Mouse (Mus musculus): ENCODE measurements around the gene Supt5.

Supt5 gene

DNA sequence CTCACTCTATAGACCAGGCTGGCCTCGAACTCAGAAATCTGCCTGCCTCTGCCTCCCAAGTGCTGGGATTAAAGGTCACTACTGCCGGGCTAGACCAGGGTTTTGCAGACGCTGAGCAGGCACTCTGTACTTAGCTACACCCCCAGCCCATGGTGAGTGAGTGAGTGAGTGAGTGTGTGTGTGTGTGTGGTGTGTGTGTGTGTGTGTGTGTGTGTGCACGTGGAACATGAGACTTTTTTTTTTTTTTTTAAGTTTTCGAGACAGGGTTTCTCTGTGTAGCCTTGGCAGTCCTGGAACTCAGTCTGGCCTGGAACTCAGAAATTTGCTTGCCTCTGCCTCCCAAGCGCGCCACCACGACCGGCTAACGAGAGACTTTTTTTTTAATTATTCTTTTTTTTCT, 36.1 kb upstream of the Supt5 start:
- DNase-seq (ENCODE audit: low spot score), result no peak

DNA sequence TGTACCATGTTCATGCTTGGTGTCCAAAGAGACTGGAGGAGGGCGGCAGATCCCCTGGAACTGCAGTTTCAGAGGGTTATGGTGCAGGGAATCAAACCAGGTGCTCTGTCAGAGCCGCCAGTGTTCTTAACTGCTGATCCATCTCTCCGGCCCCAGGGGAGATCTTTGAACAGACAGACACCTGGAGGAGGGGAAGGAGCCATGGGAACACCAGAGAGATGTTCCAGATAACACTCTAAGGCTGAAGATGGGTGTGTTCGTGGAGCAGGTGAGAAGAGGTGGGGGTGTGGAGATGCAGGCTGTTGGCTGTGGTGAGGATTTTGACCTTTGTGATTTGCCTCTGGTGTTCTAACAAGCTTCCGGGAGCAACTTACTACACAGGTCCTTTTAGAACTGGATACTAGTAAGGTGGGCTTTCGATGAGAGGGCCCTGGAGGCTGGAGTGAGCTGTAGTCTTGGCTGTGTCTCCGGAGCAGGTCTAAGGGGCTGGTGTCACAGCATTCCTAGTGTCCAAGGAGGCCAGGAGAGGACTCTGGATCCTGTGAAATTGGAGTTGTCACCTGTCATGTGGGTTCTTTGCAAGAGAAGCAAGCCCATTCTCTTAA, 35.4 kb upstream of the Supt5 start:
- no peak for DNase-seq (ENCODE audit: low spot score)

DNA sequence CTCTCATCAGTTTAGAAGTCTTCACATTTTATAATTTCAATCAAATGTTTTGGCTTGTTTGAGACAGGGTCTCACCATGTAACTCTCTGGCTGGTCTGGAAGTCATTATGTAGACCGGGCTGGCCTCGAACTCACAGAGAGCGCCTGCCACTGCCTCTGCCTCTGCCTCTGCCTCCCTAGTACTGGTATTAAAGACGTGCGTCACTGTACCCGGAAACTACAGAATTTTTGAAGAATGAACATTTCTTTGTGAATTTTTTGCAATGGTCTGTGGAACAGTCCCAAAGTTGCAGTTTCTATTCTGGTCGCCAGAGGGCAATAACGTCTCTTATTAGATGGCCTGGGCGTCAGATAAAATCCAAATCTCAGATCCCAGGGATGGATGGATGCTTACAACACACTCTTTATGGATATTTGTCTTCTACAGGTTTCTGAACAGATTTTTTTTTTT, 34.6 kb upstream of the Supt5 start:
- peak; percentile 94 for DNase-seq (ENCODE audit: low spot score)

- DNase-seq (ENCODE audit: low spot score), result peak; percentile 98
Observed at GRCm38 (mm10) chr7:28372251-28373108, 33.9 kb upstream of the Supt5 start, which contains the start of gene Plekhg2. Gene Plekhg2, minus strand, starts transcription at chr7:28372599.

- DNase-seq (ENCODE audit: low spot score), result no peak
Observed at GRCm38 (mm10) chr7:28371514-28371989, 33.0 kb upstream of the Supt5 start.

- DNase-seq (ENCODE audit: low spot score), result peak; percentile 23
Observed at GRCm38 (mm10) chr7:28370977-28371513, 32.5 kb upstream of the Supt5 start.

DNA sequence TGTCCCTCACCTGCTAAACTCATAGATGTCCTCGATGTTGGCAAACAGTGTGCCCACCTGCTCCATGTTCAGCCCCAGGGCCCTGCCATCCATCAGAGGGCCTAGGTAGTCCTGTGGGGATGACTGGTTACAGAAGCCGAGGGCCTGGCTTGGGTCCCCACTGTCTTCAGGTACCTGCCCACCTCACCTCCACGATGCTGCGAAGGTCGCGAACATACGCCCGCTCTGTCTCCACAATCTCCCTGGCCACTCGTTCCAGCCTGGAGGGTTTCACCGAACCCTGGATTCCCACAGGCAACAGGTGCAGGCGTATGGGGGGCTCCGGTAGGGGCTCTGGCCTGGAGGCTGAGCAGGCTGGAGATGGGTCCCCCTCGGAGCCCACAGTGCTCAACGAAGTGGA, 31.5 kb upstream of the Supt5 start:
- no peak for DNase-seq (ENCODE audit: low spot score)

- DNase-seq (ENCODE audit: low spot score), result no peak
Observed at GRCm38 (mm10) chr7:28368276-28368920, 29.9 kb upstream of the Supt5 start.

- peak; percentile 28 for DNase-seq (ENCODE audit: low spot score)
Observed at GRCm38 (mm10) chr7:28367663-28368275, 29.2 kb upstream of the Supt5 start.

GRCm38 (mm10) chr7:28362441-28363060, 24.0 kb upstream of the Supt5 start:
- DNase-seq (ENCODE audit: low spot score), result no peak

DNA sequence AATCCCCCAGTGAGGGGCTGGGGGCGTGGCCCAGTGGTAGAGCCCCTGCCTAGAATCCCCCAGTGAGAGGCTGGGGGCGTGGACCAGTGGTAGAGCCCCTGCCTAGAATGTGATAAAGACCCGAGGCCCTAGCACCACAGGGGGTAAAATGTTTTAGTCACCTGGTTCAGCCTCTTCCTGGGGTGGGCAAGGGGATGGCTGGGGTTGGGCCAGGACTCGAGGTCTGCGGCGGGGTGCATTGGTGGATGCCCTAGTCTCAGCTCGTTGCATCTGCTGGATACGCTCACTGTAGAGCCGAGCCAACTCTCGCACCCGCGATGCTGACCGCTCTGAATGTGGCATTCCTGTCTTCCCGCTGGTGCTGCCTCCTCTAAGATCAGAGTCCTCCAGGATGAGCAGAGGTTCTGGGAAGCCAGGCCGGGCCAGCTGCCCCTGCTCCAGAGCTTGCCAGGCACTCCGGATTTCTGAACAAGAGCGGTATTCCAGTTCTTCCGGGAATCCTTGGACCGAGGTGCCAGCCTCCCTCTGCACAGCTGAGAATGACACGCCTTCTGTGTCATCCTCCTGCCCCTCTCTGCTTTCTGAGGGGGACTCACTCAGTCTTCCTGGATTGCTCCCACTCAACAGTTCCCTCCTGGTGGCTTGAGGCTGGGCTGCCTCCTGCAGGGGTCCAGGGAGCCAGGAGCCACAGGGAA, 23.2 kb upstream of the Supt5 start:
- no peak for DNase-seq (ENCODE audit: low spot score)

GRCm38 (mm10) chr7:28360291-28360690, 21.7 kb upstream of the Supt5 start:
- no peak for DNase-seq (ENCODE audit: low spot score)

GRCm38 (mm10) chr7:28359854-28360253, 21.3 kb upstream of the Supt5 start:
- no peak for DNase-seq (ENCODE audit: low spot score)

- DNase-seq (ENCODE audit: low spot score), result no peak
Observed at GRCm38 (mm10) chr7:28358431-28358830, 19.9 kb upstream of the Supt5 start.

DNA sequence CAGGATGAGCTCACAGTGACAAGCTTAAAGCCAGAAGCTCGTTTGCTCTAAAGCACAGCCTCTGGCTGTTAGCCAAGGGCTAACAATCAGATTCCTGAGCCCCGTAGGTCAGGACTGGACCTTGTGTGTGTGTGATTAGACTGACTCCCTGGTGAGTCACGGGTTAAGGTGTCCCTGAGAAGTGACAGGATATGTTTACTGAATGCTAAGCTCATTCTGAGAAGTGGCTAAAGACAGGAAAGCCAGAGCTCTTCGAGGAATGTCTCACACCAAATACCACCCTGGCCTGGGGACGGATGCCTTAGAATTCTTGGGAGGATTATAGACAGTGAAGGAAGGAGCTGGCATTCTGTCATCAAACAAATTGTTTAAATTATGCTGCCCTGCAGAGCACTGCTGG, 19.4 kb upstream of the Supt5 start:
- peak; percentile 19 for DNase-seq (ENCODE audit: low spot score)

- no peak for DNase-seq (ENCODE audit: low spot score)
Observed at GRCm38 (mm10) chr7:28356981-28357380, 18.4 kb upstream of the Supt5 start.

DNA sequence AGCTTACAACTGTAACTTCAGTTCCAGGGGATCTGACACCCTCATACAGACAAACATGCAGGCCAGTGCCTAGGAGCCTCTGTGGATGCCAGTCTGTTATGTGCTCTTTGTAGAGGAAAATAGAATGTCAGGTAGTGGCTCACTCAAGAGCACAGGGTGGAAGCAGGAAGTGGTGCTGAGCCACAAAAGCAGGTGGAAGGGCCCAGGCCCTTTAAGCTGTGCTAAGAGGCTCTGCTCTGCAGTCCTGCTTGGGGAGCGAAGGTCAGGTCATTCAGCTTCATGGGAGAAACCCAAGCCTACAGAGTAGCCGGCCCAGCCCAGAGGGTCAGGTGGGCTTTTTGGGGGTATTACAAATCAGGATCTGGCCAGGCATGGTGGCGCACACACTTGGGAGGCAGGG, 16.7 kb upstream of the Supt5 start:
- DNase-seq (ENCODE audit: low spot score), result no peak

- DNase-seq (ENCODE audit: low spot score), result no peak
Observed at GRCm38 (mm10) chr7:28354596-28354995, 16.1 kb upstream of the Supt5 start.

GRCm38 (mm10) chr7:28354113-28354581, 15.6 kb upstream of the Supt5 start:
- no peak for DNase-seq (ENCODE audit: low spot score)

GRCm38 (mm10) chr7:28353267-28353666, 14.7 kb upstream of the Supt5 start:
- peak; percentile 26 for DNase-seq (ENCODE audit: low spot score)

GRCm38 (mm10) chr7:28351676-28352191, 13.2 kb upstream of the Supt5 start:
- no peak for DNase-seq (ENCODE audit: low spot score)
